Mouse (Mus musculus) lung, adult 2 months (tissue): ENCODE measurements around the gene Muc2.

Experiments used
- CTCF ChIP-seq: fragments of 200-500 bp; IDR thresholded peaks from 2 replicates; pipeline ENCODE4 v1.5.1; 2011; ENCODE audit warnings: mild to moderate bottlenecking, low read length, control low read depth; ENCODE audit not compliant: insufficient read depth
- POLR2A ChIP-seq: fragments of 200-500 bp; IDR thresholded peaks from 2 replicates; pipeline ENCODE4 v1.6.1; 2011; ENCODE audit warnings: low read depth, mild to moderate bottlenecking, control low read depth, low read length, borderline replicate concordance; ENCODE audit errors: extremely low read depth

DNA sequence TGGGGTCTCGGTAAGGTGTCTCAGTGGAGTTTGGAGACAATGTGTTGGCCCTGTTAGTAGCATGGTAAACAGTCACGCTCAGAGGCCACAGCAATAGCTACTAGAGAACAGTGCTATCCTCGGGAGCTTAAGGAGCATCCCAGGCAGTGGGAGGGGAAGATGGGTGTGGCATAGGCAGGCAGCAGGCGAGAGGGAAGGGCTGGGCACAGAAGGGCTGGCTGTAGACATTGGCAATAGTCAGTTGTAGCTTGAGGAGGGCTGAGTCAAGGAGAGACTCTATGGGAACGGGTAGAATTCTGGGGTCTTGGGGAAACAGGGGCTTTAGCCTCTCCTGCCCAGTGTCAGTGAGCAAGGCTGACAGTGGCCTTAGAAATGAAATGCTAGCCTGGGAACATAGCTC lies 27.9 kb upstream of the Muc2 start:
- no peak for TF ChIP-seq CTCF
- no peak for TF ChIP-seq POLR2A
